Mouse (Mus musculus) WW6 (cell line): ENCODE results near the gene Ccr9.
A peak's percentile ranks its signal among the peaks of the same experiment; 100 is the strongest.
"Not testable (repeated sequence)": the region's sequence is repeated elsewhere in the genome, so short reads cannot be mapped to it uniquely, and the experiment has no call there.

ENCODE experiments used
- DNase-seq: peaks from one replicate; pipeline ENCODE4 v3.0.0-alpha.2; 2013; ENCODE audit warnings: low read depth, low spot score

Gene Ccr9

GRCm38 (mm10) chr9:123716301-123716700, 38.1 kb downstream of the Ccr9 start:
- no peak for DNase-seq

GRCm38 (mm10) chr9:123717186-123718008, 39.2 kb downstream of the Ccr9 start, which contains the start of gene Lztfl1:
Lztfl1 (minus strand) TSS chr9:123717697.
- DNase-seq, result peak; percentile 93

GRCm38 (mm10) chr9:123722737-123723493, 44.7 kb downstream of the Ccr9 start:
- DNase-seq, result no peak

GRCm38 (mm10) chr9:123731271-123731670, 53.0 kb downstream of the Ccr9 start:
- DNase-seq, result no peak

GRCm38 (mm10) chr9:123734133-123734532, 55.9 kb downstream of the Ccr9 start:
- no peak for DNase-seq

GRCm38 (mm10) chr9:123740799-123741198, 62.6 kb downstream of the Ccr9 start:
- DNase-seq, result no peak

GRCm38 (mm10) chr9:123749687-123750086, 71.4 kb downstream of the Ccr9 start:
- DNase-seq, result not testable (repeated sequence)

- DNase-seq, result no peak
These were observed 76.1 kb downstream of the Ccr9 start for GRCm38 (mm10) chr9:123754333-123754732.

- DNase-seq, result no peak
These were observed 78.5 kb downstream of the Ccr9 start for GRCm38 (mm10) chr9:123756752-123757151.

GRCm38 (mm10) chr9:123757326-123757725, 79.1 kb downstream of the Ccr9 start:
- DNase-seq, result no peak

GRCm38 (mm10) chr9:123758156-123758555, 79.9 kb downstream of the Ccr9 start:
- no peak for DNase-seq

- no peak for DNase-seq
These were observed 80.4 kb downstream of the Ccr9 start for GRCm38 (mm10) chr9:123758645-123759044.

- DNase-seq, result no peak
These were observed 82.6 kb downstream of the Ccr9 start for GRCm38 (mm10) chr9:123760806-123761205.

GRCm38 (mm10) chr9:123762886-123763285, 84.6 kb downstream of the Ccr9 start:
- no peak for DNase-seq

GRCm38 (mm10) chr9:123763771-123764170, 85.5 kb downstream of the Ccr9 start:
- no peak for DNase-seq

GRCm38 (mm10) chr9:123766996-123767395, 88.8 kb downstream of the Ccr9 start:
- DNase-seq, result no peak

GRCm38 (mm10) chr9:123768443-123768842, 90.2 kb downstream of the Ccr9 start:
- no peak for DNase-seq

- DNase-seq, result no peak
These were observed 91.3 kb downstream of the Ccr9 start for GRCm38 (mm10) chr9:123769532-123769931.

- not testable (repeated sequence) for DNase-seq
These were observed 95.1 kb downstream of the Ccr9 start for GRCm38 (mm10) chr9:123773299-123773698.

GRCm38 (mm10) chr9:123788855-123789529, 110.8 kb downstream of the Ccr9 start:
- no peak for DNase-seq

- no peak for DNase-seq
These were observed 117.9 kb downstream of the Ccr9 start for GRCm38 (mm10) chr9:123796174-123796573.

- DNase-seq, result no peak
These were observed 123.3 kb downstream of the Ccr9 start for GRCm38 (mm10) chr9:123801527-123801926.
